Mouse (Mus musculus) heart, postnatal 0 days (tissue): ENCODE data around the gene Fam19a5.

Source experiments
- CTCF ChIP-seq: IDR thresholded peaks from 2 replicates; pipeline ENCODE4 v1.5.1; 2016; ENCODE audit warnings: antibody characterized with exemption, control low read depth, low read depth
- EP300 ChIP-seq: IDR thresholded peaks from 2 replicates; pipeline ENCODE4 v1.6.1; 2016; ENCODE audit warnings: antibody characterized with exemption, low read depth

- TF ChIP-seq CTCF (no peak), EP300 (no peak)
Observed at GRCm38 (mm10) chr15:87551556-87551955, 7.5 kb downstream of the Fam19a5 start.
